Mouse (Mus musculus): ENCODE data around the gene Dgkg.

- no peak for TF ChIP-seq CTCF (IDR thresholded peaks at IDR 0.05; ENCODE audit: low read depth)
- no peak for TF ChIP-seq EP300 (IDR thresholded peaks at IDR 0.05; ENCODE audit: low read depth)
Observed at GRCm38 (mm10) chr16:22549346-22549745, 107.7 kb downstream of the Dgkg start.

Measured in heart, postnatal 0 days (tissue).